Mouse (Mus musculus) embryonic fibroblast, embryonic 13.5 days (primary cell): ENCODE measurements at regions not wholly inside any gene's neighbourhood (a gene's known extent, or its start where the extent isn't known, plus 50 kb on each side); places are given as distances from the start of the nearest gene placed in this dataset.

Source experiments
- CTCF ChIP-seq: IDR thresholded peaks from 2 replicates; pipeline ENCODE4 v1.5.1; 2011; ENCODE audit warnings: mild to moderate bottlenecking, control low read depth, low read length, moderate library complexity, borderline replicate concordance; ENCODE audit not compliant: insufficient read depth
- POLR2A ChIP-seq: IDR thresholded peaks from 2 replicates; pipeline ENCODE4 v1.6.1; 2011; ENCODE audit warnings: low read depth, mild to moderate bottlenecking, control low read depth, low read length, moderate library complexity

DNA sequence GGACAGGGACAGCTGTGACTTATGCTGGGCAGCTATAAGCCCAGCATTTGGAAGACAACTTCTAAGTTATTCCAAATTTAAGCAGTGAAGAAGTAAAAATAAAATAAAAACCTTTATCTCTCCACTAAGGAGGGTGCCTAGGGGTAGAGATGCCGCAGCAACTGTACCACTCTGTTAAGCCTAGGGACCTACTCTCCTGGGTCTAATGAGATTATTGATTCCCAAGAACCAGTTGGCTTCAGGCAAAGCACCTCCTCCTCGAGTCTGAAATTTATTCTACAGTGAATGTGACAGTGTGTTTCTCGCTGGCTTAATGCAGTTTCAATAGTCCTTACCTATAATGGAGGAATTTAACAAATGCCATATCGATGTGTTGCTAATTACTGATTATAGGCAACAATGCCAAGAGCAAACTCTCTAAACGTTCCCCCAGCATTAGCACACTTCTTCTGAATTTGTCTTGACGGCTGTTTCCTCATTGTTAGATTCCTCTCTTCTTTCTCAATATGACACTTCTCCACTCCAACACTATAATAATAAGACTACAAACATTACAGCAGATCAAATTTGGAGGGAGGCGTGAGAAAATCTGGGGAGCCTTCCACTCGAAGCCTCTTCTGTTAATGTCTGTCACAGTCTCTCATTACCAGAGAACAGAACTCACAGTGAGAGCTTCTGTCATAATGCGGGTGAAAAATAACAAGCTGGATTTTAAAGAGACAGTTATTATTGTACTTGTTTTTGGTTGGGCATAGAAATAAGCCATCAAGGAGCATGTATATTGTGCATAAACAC lies 112.6 kb upstream of the Nabp1 start:
- TF ChIP-seq POLR2A, result no peak
- TF ChIP-seq CTCF, result no peak
